Mouse (Mus musculus): ENCODE measurements at regions not wholly inside any gene's neighbourhood (a gene's known extent, or its start where the extent isn't known, plus 50 kb on each side); places are given as distances from the start of the nearest gene placed in this dataset.

GRCm38 (mm10) chr16:44615878-44616206 lies 57.1 kb upstream of the Boc start:
- no peak for TF ChIP-seq ZC3H11A (IDR thresholded peaks at IDR 0.05; ENCODE audit: borderline replicate concordance, low read depth, low read length)
- no peak for TF ChIP-seq CHD2 (IDR thresholded peaks at IDR 0.05; ENCODE audit: low read depth, low read length)
- TF ChIP-seq ZNF384 (IDR thresholded peaks at IDR 0.05; ENCODE audit: low read depth, low read length) = no peak
- no peak for TF ChIP-seq MAFK (IDR thresholded peaks at IDR 0.05; ENCODE audit: insufficient read depth, low read depth, low read length)
